Mouse (Mus musculus): Measurements from ENCODE around the gene Cd244a.

Cd244a gene

GRCm38 (mm10) chr1:171648840-171649239 is 89.8 kb downstream of the Cd244a start:
- DNase-seq (ENCODE audit: low read depth, low spot score), result no peak

DNA sequence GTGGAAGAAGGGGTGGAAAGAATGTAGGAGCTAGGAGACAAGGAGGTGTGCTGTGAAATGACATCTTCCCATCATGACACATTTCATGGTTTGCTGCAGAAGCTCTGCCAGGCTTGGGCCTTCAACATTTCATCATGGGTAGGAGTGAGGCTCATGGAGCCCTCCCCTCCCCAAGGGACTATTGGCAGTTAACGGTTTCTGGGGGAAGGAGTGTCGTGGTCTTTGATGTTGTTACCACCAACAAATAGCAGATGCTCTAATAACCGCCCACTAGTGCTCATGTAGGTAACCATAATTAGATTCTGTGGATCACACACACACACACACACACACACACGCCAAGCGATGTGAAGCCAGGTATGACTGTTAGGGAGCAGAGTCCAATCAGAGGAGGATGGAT is 93.7 kb downstream of the Cd244a start, which contains the start of gene Slamf7:
Slamf7 (minus strand) TSS at position 302 of the 400 bp plus-strand sequence.
- no peak for DNase-seq (ENCODE audit: low read depth, low spot score)

GRCm38 (mm10) chr1:171658561-171658991 is 99.6 kb downstream of the Cd244a start:
- no peak for DNase-seq (ENCODE audit: low read depth, low spot score)
